Mouse (Mus musculus) CH12.LX (cell line): Measurements from ENCODE around the gene Itgav. TPM values are rescaled to one million over a fixed set of nuclear protein-coding genes. Genes with fewer than 3 reads are reported as not detected.

Experiments used
- DNase-seq: peaks from one replicate; pipeline ENCODE4 v3.0.0-alpha.2; 2013; ENCODE audit errors: extremely low read depth
- H3K27ac ChIP-seq: 2 replicates; pipeline ENCODE4 v1.5.1; 2012; ENCODE audit warnings: low read depth, mild to moderate bottlenecking, control low read depth, moderate library complexity; ENCODE audit not compliant: insufficient read depth
- H3K27me3 ChIP-seq: replicated peaks from 2 replicates; pipeline ENCODE3; 2012; ENCODE audit warnings: inconsistent platforms
- H3K36me3 ChIP-seq, 2 experiments: replicated peaks in 1 of 2; 2 replicates each; pipeline versions ENCODE3 to v1.6.1; 2012; ENCODE audit warnings: inconsistent platforms in 1 of 2, low read length in 1 of 2, mild to moderate bottlenecking in 1 of 2, mixed read lengths in 1 of 2, moderate library complexity in 1 of 2; ENCODE audit not compliant: control insufficient read depth in 1 of 2, insufficient read depth in 1 of 2
- H3K4me1 ChIP-seq, 2 experiments: 2 replicates each; pipeline ENCODE4 v1.6.1; 2012; ENCODE audit warnings: inconsistent platforms in 1 of 2, moderate library complexity in 1 of 2; ENCODE audit not compliant: insufficient read depth in 2 of 2, control insufficient read depth in 1 of 2
- H3K4me2 ChIP-seq: 2 replicates; pipeline ENCODE4 v1.6.1; 2012; ENCODE audit warnings: low read depth, mild to moderate bottlenecking, control low read depth; ENCODE audit not compliant: poor library complexity, insufficient read depth, severe bottlenecking
- H3K4me3 ChIP-seq, 3 experiments: fragments of 150-350 bp in 1 of 3; sonication (generic) in 1 of 3; replicated peaks in 1 of 3; 2 replicates each; pipeline versions ENCODE3 to v1.5.1; 2011 to 2012; ENCODE audit warnings: low read depth in 2 of 3, low read length in 2 of 3, mild to moderate bottlenecking in 2 of 3, moderate library complexity in 2 of 3, control low read depth in 1 of 3, improper control_type of control experiment in 1 of 3, inconsistent platforms in 1 of 3, mixed read lengths in 1 of 3; ENCODE audit not compliant: poor library complexity in 1 of 3
- H3K79me2 ChIP-seq: replicated peaks from 2 replicates; pipeline ENCODE4 v1.6.1; 2012; ENCODE audit warnings: mild to moderate bottlenecking, moderate library complexity; ENCODE audit not compliant: control insufficient read depth, poor library complexity, insufficient read depth, severe bottlenecking; ENCODE audit errors: extremely low read depth
- H3K9ac ChIP-seq: 2 replicates; pipeline ENCODE4 v1.6.1; 2012; ENCODE audit warnings: low read depth, mild to moderate bottlenecking, control low read depth, moderate library complexity; ENCODE audit not compliant: insufficient read depth
- H3K9me3 ChIP-seq: replicated peaks from 2 replicates; pipeline ENCODE3; 2012; ENCODE audit warnings: low read length, inconsistent platforms, mixed read lengths
- CHD1 ChIP-seq: IDR thresholded peaks from 2 replicates; pipeline ENCODE4 v1.6.1; 2012; ENCODE audit warnings: low read depth, low read length, improper control_type of control experiment, inconsistent platforms
- E2F4 ChIP-seq: IDR thresholded peaks from 2 replicates; pipeline ENCODE4 v1.6.1; 2011; ENCODE audit warnings: low read depth, low read length, improper control_type of control experiment; ENCODE audit not compliant: insufficient replicate concordance
- EP300 ChIP-seq: IDR thresholded peaks from 2 replicates; pipeline ENCODE4 v1.6.1; 2011; ENCODE audit warnings: low read length, improper control_type of control experiment
- ETS1 ChIP-seq: conservative IDR thresholded peaks from 2 replicates; pipeline ENCODE4 v1.6.1; 2012; ENCODE audit warnings: low read depth, mild to moderate bottlenecking, inconsistent platforms, low read length, improper control_type of control experiment, moderate library complexity
- GABPA ChIP-seq: IDR thresholded peaks from 2 replicates; pipeline ENCODE4 v1.6.1; 2012; ENCODE audit warnings: low read depth, low read length, improper control_type of control experiment, inconsistent platforms; ENCODE audit not compliant: insufficient replicate concordance
- IRF4 ChIP-seq: IDR thresholded peaks from 2 replicates; pipeline ENCODE4 v1.6.1; 2014; ENCODE audit warnings: low read depth, mild to moderate bottlenecking, inconsistent platforms, low read length, improper control_type of control experiment
- JUND ChIP-seq: conservative IDR thresholded peaks from 2 replicates; pipeline ENCODE4 v1.6.1; 2011; ENCODE audit warnings: low read depth, low read length, improper control_type of control experiment
- MYC ChIP-seq: IDR thresholded peaks from 2 replicates; pipeline ENCODE4 v1.6.1; 2011; ENCODE audit warnings: low read depth, mild to moderate bottlenecking, improper control_type of control experiment, low read length
- NRF1 ChIP-seq: IDR thresholded peaks from 2 replicates; pipeline ENCODE4 v1.6.1; 2014; ENCODE audit warnings: low read depth, mild to moderate bottlenecking, inconsistent platforms, low read length, improper control_type of control experiment, moderate library complexity
- PAX5 ChIP-seq: IDR thresholded peaks from 2 replicates; pipeline ENCODE4 v1.6.1; 2012; ENCODE audit warnings: low read length, inconsistent platforms, mixed read lengths
- POLR2A ChIP-seq: IDR thresholded peaks from 2 replicates; pipeline ENCODE4 v1.6.1; 2011; ENCODE audit warnings: low read depth, mild to moderate bottlenecking, improper control_type of control experiment, low read length
- SIN3A ChIP-seq: IDR thresholded peaks from 2 replicates; pipeline ENCODE4 v1.6.1; 2012; ENCODE audit warnings: low read length, improper control_type of control experiment, inconsistent platforms
- TBP ChIP-seq: conservative IDR thresholded peaks from 2 replicates; pipeline ENCODE4 v1.6.1; 2011; ENCODE audit warnings: low read depth, low read length, improper control_type of control experiment
- USF2 ChIP-seq: conservative IDR thresholded peaks from 2 replicates; pipeline ENCODE4 v1.6.1; 2011; ENCODE audit warnings: low read depth, low read length, improper control_type of control experiment
- ZKSCAN1 ChIP-seq: IDR thresholded peaks from 2 replicates; pipeline ENCODE4 v1.6.1; 2012; ENCODE audit warnings: low read depth, inconsistent platforms, low read length, improper control_type of control experiment, borderline replicate concordance
- ZNF384 ChIP-seq: IDR thresholded peaks from 2 replicates; pipeline ENCODE4 v1.6.1; 2012; ENCODE audit warnings: low read depth, low read length, improper control_type of control experiment, inconsistent platforms
- dilution Hi-C: fragments of 300-500 bp; cut with MboI; formaldehyde crosslinking; loops from 2 replicates; pipeline ENCODE4 v1.14.3; 2020; ENCODE audit warnings: low sequenced_read_pairs; ENCODE audit not compliant: extremely low pct_unique_long_range_greater_than_20kb, extremely low pct_ligation_motif_present
- in situ Hi-C: fragments of 300-500 bp; cut with MboI; formaldehyde crosslinking; loops from 3 replicates; pipeline ENCODE4 v1.14.3; 2019; ENCODE audit warnings: low sequenced_read_pairs, low pct_ligation_motif_present, low pct_unique_long_range_greater_than_20kb, mixed read lengths
- polyA plus RNA-seq: library from polyadenylated mRNA; unstranded; fragments of >175 nt; gene quantifications from 2 replicates; pipeline ENCODE4 v1.2.1, GENCODE M21; 2012; ENCODE audit warnings: low read depth; ENCODE audit not compliant: insufficient read length
- total RNA-seq, 2 experiments: library from RNA; depleted of rRNA; stranded (reverse); fragments of 300-350 nt in 1 of 2; fragments of >200 nt in 1 of 2; gene quantifications; 2 replicates each; pipeline ENCODE4 v1.2.3; 2012 to 2014

Itgav gene
- total and polyA plus RNA-seq, 3 experiments = 16.2 to 28.2 (median 25.5) TPM

GRCm38 (mm10) chr2:83739461-83740124 is 15.4 kb downstream of the Itgav start:
- H3K79me2 ChIP-seq = peaks cover 3% of the 10 kb centered on the region; the same call in 1 of the 2 replicates
- H3K36me3 ChIP-seq = peaks cover 31 to 53% of the 10 kb centered on the region in 2 experiments
- in situ Hi-C loops (no loop called here), dilution Hi-C loops (no loop called here)
- DNase-seq = no peak
- H3K27me3 ChIP-seq = no peaks in the 10 kb centered on the region
- H3K4me1 ChIP-seq = peaks cover 8 to 47% of the 10 kb centered on the region in 2 experiments
- H3K27ac ChIP-seq = no peak overlapping the region
- H3K9ac ChIP-seq = no peak overlapping the region
- TF ChIP-seq CHD1 = no peak
- no peak for TF ChIP-seq ETS1
- TF ChIP-seq TBP = no peak
- TF ChIP-seq E2F4 = no peak
- no peak for TF ChIP-seq JUND
- no peak overlapping the region for H3K4me2 ChIP-seq
- H3K9me3 ChIP-seq = no peaks in the 10 kb centered on the region
- H3K4me3 ChIP-seq = no peak overlapping the region

DNA sequence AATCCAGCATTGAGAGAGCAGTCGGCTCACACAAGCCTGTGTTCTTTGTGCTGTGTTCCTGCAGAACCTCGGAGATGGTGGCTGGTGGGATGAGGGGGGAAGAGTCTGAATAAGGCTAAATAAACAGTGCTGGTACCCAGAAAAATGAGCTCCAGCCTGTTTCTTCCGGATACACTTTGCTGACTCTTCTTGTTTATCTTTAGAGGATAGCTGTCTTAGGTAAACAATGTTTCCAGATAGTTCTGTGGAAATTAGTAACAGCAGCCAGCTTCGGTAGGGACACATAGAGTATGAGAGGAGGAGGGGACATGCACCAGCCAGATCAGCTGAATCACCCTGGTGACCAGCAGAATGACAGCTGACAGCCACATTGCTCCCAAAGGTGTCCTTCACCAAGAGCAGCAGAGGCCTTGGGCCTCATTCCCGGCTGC is 16.4 kb downstream of the Itgav start:
- H3K4me3 ChIP-seq = no peak overlapping the region
- no peak overlapping the region for H3K27ac ChIP-seq
- no peak overlapping the region for H3K9ac ChIP-seq
- H3K27me3 ChIP-seq = no peaks in the 10 kb centered on the region
- no peak for DNase-seq
- dilution Hi-C loops = no loop called here
- in situ Hi-C loops = no loop called here
- peaks cover 3% of the 10 kb centered on the region; the same call in 1 of the 2 replicates for H3K79me2 ChIP-seq
- H3K9me3 ChIP-seq = no peaks in the 10 kb centered on the region
- H3K4me2 ChIP-seq = no peak overlapping the region
- peaks cover 17 to 55% of the 10 kb centered on the region in 2 experiments for H3K4me1 ChIP-seq
- H3K36me3 ChIP-seq = peaks cover 31 to 58% of the 10 kb centered on the region in 2 experiments
- TF ChIP-seq GABPA = no peak
- no peak for TF ChIP-seq IRF4
- no peak for TF ChIP-seq POLR2A
- TF ChIP-seq PAX5 = no peak
- no peak for TF ChIP-seq ZKSCAN1
- TF ChIP-seq USF2 = no peak
- no peak for TF ChIP-seq ZNF384
- no peak for TF ChIP-seq SIN3A
- TF ChIP-seq NRF1 = no peak
- no peak for TF ChIP-seq MYC
- TF ChIP-seq EP300 = no peak
- TF ChIP-seq, all 38 proteins: peak for 0
